Mouse (Mus musculus) kidney, adult 2 months (tissue): ENCODE results near the gene Nkd1. TPM values are rescaled to one million over a fixed set of nuclear protein-coding genes. Genes with fewer than 3 reads are reported as not detected.

Experiments used
- DNase-seq: peaks from one replicate; pipeline ENCODE4 v3.0.0; 2021
- H3K27ac ChIP-seq: fragments of 200-500 bp; 2 replicates; pipeline ENCODE4 v1.5.1; 2012; ENCODE audit warnings: low read depth, low read length, control low read depth, inconsistent platforms; ENCODE audit not compliant: insufficient read depth
- H3K27me3 ChIP-seq: fragments of 200-500 bp; replicated peaks from 2 replicates; pipeline ENCODE4 v1.6.1; 2012; ENCODE audit warnings: mild to moderate bottlenecking, moderate library complexity, low read length, inconsistent platforms; ENCODE audit not compliant: control insufficient read depth, insufficient read depth
- H3K36me3 ChIP-seq: fragments of 200-500 bp; 2 replicates; pipeline ENCODE4 v1.6.1; 2012; ENCODE audit warnings: mild to moderate bottlenecking, moderate library complexity, low read length, inconsistent platforms; ENCODE audit not compliant: control insufficient read depth, insufficient read depth
- H3K4me1 ChIP-seq: fragments of 200-500 bp; 2 replicates; pipeline ENCODE4 v1.6.1; 2011; ENCODE audit warnings: low read length; ENCODE audit not compliant: control insufficient read depth, insufficient read depth
- H3K4me3 ChIP-seq: fragments of 200-500 bp; 2 replicates; pipeline ENCODE4 v1.5.1; 2011; ENCODE audit warnings: mild to moderate bottlenecking, low read depth, low read length, control low read depth; ENCODE audit not compliant: insufficient read depth
- CTCF ChIP-seq: fragments of 200-500 bp; conservative IDR thresholded peaks from 2 replicates; pipeline ENCODE4 v1.5.1; 2011; ENCODE audit warnings: low read depth, mild to moderate bottlenecking, control low read depth, low read length, moderate library complexity, mixed read lengths; ENCODE audit not compliant: insufficient read depth, insufficient read length
- POLR2A ChIP-seq: fragments of 200-500 bp; IDR thresholded peaks from one replicate; pipeline ENCODE4 v1.6.1; 2011; ENCODE audit warnings: low read depth, low read length, control low read depth
- WGBS: fragments of 180-500 bp; shearing (Covaris S2); methylation state at CpG from one replicate; pipeline ENCODE4 v1.1.7; 2018; 5-methylcytosine and 5-hydroxymethylcytosine counted together
- polyA plus RNA-seq: library from polyadenylated mRNA; depleted of rRNA; stranded (reverse); fragments of >200 nt; gene quantifications from 2 replicates; pipeline ENCODE4 v1.2.3, GENCODE M21; 2012; rRNA removed

Gene Nkd1
- polyA plus RNA-seq, 1 experiment = 8.6 TPM

DNA sequence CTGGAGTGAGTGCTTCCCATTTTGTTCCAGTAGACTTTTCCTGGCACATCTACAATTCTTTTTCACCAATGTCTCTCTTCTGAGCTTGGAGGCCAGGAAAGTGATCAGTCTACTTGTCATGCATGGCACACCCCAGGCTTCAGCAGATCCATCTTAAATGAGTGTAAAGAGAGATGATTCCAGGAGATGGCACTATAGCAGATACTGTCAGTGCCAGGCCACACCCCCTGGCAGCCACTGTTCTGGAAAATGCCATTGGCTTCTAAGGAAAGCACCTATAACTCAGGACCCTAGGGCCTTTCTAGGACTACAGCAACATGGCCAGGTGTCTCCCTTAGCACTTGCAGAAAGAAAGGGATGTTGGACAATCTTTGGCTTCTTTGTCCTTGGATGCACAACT, 109.9 kb downstream of the Nkd1 start:
- Histone ChIP-seq H3K4me1 (0 out of 2 replicates have a peak, but pooled peaks cover 7% of the 10 kb centered on the region), H3K27me3 (no peaks in the 10 kb centered on the region), H3K36me3 (no peaks in the 10 kb centered on the region), H3K4me3 (no peak overlapping the region), H3K27ac (peak overlapping the region; percentile 51; the same call in 1 of the 2 replicates)
- TF ChIP-seq CTCF (peak; percentile 56), POLR2A (no peak)
- peak; percentile 74 for DNase-seq

DNA sequence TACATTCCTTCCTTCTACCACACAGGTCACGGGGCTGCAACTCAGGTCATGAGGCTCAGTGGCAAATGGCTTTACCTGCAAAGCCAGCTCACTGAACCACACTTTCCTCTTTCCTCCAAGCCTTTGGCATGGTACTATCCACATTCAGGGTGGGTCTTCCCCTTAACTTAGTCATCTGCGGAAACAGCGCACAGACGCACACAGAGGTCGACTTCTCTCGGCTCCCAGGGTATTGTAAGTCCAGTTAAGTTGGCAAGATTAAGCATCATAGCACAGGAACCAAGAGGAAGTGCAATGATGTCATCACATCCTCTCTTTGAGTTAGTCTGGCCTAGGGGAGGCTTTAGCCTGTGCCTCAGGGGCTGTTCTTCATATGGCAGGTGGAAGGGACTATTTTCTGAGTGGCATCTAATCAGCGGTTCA, 112.2 kb downstream of the Nkd1 start:
- H3K4me1 ChIP-seq = 0 out of 2 replicates have a peak, but pooled peaks cover 4% of the 10 kb centered on the region
- no peaks in the 10 kb centered on the region for H3K36me3 ChIP-seq
- no peak overlapping the region for H3K4me3 ChIP-seq
- peak; percentile 72 for DNase-seq
- H3K27me3 ChIP-seq = no peaks in the 10 kb centered on the region
- TF ChIP-seq POLR2A (no peak), CTCF (no peak)
- WGBS = 62% methylated on average over 7 of the region's 7 CpGs
- peak overlapping the region; percentile 27 for H3K27ac ChIP-seq

DNA sequence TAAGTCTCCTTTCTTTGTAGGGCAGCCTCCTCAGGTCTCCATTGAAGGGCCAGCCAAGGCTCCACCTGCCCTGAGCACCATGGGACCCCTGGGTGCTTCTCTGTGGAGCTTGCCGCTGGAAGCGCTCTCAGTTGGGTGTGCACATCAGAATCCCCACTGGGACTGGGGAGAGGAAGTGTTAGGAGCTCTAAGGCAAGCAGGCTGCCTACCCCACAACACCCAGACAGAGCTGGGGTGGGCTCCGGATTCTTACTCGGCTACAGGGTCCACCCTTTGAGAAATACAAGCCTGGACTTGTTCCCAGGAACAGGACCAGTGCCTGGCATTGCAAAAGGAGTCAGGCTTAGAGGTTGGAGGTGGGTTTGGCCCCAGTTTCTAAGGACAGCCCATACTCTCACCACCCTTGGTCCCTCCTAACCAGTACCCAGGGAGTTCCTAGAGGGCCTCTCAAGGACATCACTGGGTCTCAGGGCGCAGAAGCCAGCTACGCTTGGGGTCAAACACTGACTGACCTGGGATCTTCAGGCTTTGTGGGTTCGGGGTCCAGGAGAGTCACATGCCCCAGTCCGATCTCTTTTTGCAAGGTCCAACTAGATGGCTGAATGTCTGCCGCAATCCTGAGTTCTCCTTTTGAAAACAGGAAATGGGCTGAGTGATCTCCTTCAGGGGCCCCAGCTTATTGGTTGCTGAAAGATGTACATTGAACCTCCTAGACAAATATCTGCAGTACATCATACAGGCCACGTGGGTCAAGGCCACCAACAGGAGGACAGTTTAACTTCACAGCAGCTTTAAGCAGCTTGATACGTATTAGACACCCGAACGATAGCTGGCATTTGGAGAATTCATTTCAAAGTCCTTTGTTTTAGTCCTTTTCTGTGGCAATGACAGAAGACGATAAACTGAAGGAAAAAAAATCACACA, 114.6 kb downstream of the Nkd1 start, which contains the start of gene Snx20:
Gene Snx20 (minus strand): TSS at position 655 of the 924 bp plus-strand sequence.
- peak; percentile 28 for DNase-seq
- no peak within 1 kb of the TSS for H3K4me3 ChIP-seq
- TF ChIP-seq POLR2A (no peak), CTCF (no peak)
- H3K27me3 ChIP-seq = no peaks in the 10 kb centered on the region
- H3K36me3 ChIP-seq = no peaks in the 10 kb centered on the region
- H3K27ac ChIP-seq = no peak within 1 kb of the TSS
- WGBS = 81% methylated on average over 14 of the region's 14 CpGs
- 0 out of 2 replicates have a peak, but pooled peaks cover 4% of the 10 kb centered on the region for H3K4me1 ChIP-seq

DNA sequence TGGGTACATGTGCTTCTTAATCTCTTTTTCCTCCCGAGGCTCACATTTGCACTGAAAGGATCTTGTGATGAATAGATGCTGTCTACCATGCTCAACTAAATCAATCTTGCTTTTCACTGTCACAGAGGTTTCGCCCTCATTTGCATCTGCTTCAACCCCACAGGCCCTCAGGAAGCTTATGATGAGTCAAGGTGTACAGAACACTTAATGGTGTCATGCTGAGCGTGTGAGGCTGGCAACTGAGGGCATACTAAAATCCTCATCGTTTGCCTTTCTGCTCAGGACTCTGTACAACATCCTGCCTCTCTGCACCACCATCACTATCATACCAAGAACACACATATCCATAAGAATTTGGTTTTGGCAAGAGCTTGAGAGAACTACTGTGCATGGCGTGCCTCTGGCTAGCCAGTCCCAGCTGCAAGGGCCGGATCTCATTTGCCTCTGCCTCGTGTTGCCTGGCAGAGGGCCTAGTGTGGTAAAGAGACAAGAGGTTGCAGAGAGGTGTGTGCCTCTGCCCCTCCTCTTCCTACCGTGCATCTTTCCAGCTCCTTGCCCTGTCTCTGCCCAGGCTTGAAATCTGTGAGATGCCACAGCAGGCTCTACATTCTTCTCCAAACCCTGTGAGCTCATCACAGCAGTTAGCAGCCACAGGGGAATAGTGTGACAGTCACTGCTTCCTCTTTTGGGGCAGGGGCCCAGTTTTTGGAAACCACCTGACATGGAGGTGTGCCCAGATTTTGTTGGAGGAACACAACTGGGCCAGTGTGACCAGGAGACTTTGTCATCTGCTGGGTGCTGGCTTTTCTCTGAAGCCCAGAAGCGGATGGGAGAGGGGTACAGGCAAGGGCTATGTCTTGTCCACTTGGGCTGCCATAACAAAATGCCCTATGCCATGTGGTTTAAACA, 116.2 kb downstream of the Nkd1 start:
- no peak for DNase-seq
- H3K27ac ChIP-seq = no peak overlapping the region
- no peak for TF ChIP-seq POLR2A
- no peak for TF ChIP-seq CTCF
- no peaks in the 10 kb centered on the region for H3K27me3 ChIP-seq
- no peak overlapping the region for H3K4me3 ChIP-seq
- no peaks in the 10 kb centered on the region for H3K36me3 ChIP-seq
- 0 out of 2 replicates have a peak, but pooled peaks cover under 1% of the 10 kb centered on the region for H3K4me1 ChIP-seq
- WGBS = 81% methylated on average over 9 of the region's 9 CpGs

DNA sequence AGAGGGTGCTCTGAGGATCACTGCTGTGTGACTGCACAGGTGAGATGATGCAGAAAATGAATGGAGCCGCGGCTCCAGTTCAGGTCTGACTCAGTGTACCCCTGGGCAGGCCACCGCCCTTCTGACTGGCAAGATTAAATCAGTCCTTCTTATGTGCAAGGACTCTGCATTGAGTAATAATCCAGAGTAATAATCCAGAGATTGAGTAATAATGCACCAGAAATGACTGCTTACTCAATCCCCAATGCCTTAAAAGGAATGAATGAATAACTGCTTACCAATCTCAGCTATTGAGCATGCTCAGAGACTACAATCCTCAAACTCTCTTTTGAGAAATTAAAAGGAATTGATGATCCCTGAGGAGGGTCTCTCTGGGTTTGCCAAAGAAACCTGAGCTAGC, 117.8 kb downstream of the Nkd1 start:
- H3K27ac ChIP-seq = no peak overlapping the region
- 95% methylated on average over 3 of the region's 3 CpGs for WGBS
- TF ChIP-seq POLR2A = no peak
- TF ChIP-seq CTCF = no peak
- H3K36me3 ChIP-seq = no peaks in the 10 kb centered on the region
- no peak for DNase-seq
- H3K4me1 ChIP-seq = peaks cover 11% of the 10 kb centered on the region; the same call in 1 of the 2 replicates
- no peaks in the 10 kb centered on the region for H3K27me3 ChIP-seq
- H3K4me3 ChIP-seq = no peak overlapping the region

DNA sequence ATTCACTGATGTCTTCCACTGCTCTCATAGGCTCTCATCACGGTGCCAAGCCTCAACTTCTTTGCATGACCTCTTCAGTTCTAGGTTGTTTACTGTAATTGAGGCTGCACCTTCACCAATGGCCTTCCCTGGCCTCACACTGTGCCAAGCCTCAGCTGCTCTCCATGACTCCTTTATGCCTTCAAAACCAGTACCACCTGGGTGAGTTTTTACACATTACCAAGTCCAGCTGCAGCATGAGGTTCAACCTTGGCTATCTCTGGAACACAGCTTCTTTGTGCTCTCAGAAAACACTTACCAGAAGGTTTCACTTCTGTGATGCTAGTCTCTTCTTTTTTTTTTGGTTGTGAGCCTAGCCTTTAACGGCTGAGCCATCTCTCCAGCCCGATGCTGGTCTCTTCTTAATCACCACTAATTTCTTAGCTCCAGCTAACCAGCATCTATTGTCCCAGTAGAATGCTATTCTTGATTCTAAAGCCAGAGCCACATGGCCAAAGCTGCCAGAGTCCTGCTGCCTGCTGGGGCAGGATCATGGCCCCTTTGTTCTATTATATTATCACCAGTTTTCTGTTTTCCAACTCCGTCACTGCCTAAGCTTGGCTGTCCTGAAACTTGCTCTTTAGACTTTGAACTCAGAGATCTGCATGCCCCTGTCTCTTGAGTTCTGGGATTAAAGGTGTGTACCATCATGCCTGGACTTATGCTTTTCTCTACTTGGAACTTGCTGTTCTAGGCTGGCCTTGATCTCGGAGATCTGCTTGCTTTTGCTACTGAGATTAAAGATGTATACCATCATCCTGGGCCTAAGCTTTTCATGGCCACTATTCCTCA, 121.8 kb downstream of the Nkd1 start:
- Histone ChIP-seq H3K4me3 (no peak overlapping the region), H3K4me1 (peaks cover 15% of the 10 kb centered on the region), H3K27me3 (no peaks in the 10 kb centered on the region), H3K27ac (peak overlapping the region; percentile 57), H3K36me3 (no peaks in the 10 kb centered on the region)
- 58% methylated on average over 5 of the region's 5 CpGs for WGBS
- TF ChIP-seq CTCF (no peak), POLR2A (no peak)
- DNase-seq = peak; percentile 87

Other genes starting within 250 kb of the Nkd1 start
- gene Adcy7, start 249.0 kb upstream of the Nkd1 start, polyA plus RNA-seq = 3.0 and 4.8 TPM in 2 replicates
- 23.9 and 25.6 TPM in 2 replicates for gene Brd7, start 159.2 kb upstream of the Nkd1 start, polyA plus RNA-seq
- gene Snx20, start 114.8 kb downstream of the Nkd1 start, polyA plus RNA-seq = 1.8 and 2.0 TPM in 2 replicates
- 1.4 and 1.7 TPM in 2 replicates for gene Nod2, start 126.0 kb downstream of the Nkd1 start, polyA plus RNA-seq
- 8.4 and 10.0 TPM in 2 replicates for gene Cyld, start 175.7 kb downstream of the Nkd1 start, polyA plus RNA-seq